Mouse (Mus musculus) erythroblast, adult 5-6 weeks (primary cell): ENCODE measurements around the gene Slc25a36. TPM values are rescaled to one million over a fixed set of nuclear protein-coding genes. Genes with fewer than 3 reads are reported as not detected.

Experiments used
- ATAC-seq: replicated peaks from 2 replicates; pipeline ENCODE4 v1.8.0; 2016; ENCODE audit warnings: moderate number of reproducible peaks, mild to moderate bottlenecking, moderate TSS enrichment, inconsistent platforms; ENCODE audit not compliant: poor library complexity, low FRiP score, severe bottlenecking
- total RNA-seq, 2 experiments: library from RNA; stranded (forward) in 1 of 2; stranded (reverse) in 1 of 2; fragments of 150-400 nt in 1 of 2; fragments of 200-764, 138-1000 nt in 1 of 2; gene quantifications; 2 replicates each; pipeline versions ENCODE4 v1.2.3 to v1.2.4; 2015 to 2017; ENCODE audit warnings: low replicate concordance in 2 of 2

Slc25a36 gene
- total RNA-seq (2015; ENCODE audit: low replicate concordance) (22.8 and 30.0 TPM in 2 replicates), total RNA-seq (2017; ENCODE audit: low replicate concordance) (18.1 and 25.8 TPM in 2 replicates)

DNA sequence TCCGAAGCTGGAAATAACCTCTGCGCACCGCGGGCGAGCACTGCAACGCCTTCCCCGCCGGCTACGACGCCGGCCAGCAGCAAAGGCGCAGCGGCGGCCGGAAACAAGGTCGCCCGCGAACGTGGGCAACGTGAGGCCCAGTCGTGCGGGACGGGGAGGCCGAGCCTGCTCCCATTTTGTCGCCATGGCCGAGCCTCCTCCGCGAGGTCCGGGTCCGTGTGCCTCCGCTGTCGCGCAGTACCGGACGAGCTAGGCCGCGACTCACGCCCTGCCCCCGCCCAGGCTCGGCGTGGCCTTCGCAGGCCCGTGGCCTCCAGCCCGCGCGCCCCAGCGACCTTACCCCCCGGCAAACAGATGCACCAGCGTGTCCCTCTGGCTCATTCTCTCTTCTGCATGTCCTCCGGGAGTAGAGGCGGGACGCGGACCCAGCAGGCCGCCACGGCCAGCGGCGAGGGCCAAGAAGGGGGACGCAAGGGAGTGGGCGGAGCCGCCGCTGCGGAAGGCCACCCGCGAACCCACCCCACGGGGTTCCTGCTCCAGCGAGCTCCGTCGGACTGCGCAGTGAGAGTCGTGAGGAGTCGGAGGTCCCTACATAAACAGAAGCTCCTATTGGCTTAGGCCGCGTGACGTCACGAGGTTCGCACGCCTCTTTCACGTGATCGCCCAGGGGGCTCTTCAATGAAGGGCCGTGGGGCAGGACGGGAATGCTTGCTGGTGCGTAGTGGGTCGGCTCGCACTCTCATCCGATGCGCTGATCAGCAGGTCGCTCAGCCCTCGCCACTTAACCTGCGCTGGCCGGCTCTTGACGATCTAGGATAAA is at the start of gene Slc25a36:
TSS of gene Slc25a36 (minus strand) at position 587 of the 820 bp plus-strand sequence.
- ATAC-seq: peak; percentile 96

DNA sequence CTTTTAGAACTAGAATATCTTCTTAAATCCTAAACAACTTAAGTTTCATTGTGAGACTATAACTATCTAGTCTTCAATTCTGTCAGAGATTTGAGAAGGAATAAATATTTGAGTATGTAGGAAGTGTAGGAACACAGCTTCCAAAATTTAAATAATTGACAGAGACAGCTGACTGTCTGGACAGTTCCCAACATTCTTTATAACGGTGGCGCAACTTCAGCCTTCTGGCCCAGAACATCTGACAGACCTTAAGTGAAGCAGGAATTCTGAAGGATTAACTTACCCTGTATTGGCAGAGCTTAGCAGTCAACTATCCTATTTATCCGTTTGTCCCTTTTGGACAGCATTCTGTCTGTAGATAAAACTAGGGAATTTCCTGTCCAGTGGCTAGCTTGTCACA is 47.5 kb upstream of the Slc25a36 start:
- ATAC-seq: no peak

DNA sequence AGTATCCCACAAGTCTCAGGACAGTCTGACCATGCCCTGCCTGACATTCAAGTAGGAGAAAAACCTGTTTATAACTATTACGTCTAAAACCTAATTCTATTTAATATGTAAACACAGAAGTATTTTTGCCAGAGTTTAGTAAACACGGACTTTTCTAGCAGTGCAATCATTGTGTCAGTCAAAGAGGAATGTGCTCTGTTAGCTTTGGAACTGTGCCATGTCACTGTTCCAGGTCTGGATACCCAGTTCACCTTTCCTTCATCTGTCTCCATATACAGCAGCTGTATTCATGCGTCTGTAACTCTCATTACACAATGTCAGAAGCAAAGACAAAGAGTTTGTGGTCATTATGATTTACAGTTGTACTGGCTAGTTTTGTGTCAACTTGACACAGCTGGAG is 45.0 kb upstream of the Slc25a36 start:
- ATAC-seq: no peak

DNA sequence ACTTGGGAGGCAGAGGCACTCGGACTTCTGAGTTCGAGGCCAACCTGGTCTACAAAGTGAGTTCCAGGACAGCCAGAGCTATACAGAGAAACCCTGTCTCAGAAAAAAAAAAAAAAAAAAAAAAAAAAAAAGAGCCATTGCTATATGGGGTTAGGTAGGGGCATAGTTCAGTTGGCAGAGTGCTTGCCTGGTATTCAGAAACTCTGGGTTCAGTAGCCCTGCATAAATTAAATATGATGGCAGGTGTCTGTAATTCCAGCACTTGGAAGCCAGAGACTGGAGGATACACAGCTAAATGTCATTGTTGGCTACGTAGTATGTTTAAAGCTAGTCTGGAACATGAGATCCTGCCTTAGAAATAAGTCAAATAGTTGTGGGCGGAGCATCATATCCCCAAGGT is 44.0 kb upstream of the Slc25a36 start:
- no peak for ATAC-seq

DNA sequence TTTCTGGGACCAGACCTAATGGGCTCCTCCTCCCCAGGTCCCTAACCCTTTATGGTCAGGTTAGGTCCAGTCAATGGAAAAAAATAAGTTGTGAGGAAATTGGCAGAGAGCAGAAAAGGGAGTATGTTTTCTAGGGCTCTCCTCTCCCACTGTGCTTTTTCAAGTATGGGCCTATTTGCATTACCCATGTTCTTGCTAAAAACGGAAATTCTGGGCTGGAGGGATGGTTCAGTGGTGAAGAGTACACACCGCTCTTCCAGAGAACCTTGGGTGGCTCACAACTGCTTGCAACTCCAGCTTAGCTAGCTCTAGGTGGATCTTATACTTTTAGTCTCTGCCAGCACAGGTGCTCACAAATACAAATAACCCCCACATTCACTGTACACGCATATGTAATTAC is 42.0 kb upstream of the Slc25a36 start:
- ATAC-seq: no peak

DNA sequence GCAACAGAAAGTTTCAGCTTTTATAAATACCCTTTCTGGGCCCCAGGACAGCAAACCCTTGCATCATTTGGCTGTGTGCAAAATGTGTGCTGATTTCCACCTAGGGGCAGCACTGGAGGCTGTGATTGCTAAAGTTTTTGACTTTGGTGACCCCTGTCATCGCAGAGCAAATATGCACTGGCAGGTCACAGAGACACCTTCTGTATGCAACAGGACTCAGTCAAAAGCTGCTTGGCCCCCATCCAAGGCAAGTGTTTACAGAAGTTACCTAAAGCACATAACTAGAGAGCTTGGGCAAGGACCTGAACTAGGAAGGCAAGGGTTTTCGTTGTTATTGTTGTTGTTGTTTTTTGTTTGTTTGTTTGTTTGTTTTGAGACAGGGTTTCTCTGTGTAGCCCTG is 36.3 kb upstream of the Slc25a36 start:
- ATAC-seq: no peak

DNA sequence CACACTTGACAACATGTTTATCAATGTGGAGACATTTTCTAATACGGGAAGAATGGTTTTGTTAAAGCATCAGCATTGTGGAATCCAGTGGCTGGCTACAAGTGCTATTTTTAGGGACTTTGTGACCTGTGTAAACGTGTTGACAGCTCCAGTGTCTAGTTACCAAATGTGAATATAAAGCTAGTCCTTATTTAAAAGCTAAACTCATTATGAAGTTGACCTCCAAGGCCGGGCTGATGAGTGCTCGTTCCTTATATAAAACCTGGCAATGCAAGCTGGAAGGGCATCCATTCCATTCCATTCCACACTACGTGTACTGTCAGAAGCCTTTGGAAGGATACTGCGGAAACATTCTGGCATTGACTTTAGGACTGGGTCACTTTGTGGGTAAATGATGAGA is 34.4 kb upstream of the Slc25a36 start:
- ATAC-seq: no peak

DNA sequence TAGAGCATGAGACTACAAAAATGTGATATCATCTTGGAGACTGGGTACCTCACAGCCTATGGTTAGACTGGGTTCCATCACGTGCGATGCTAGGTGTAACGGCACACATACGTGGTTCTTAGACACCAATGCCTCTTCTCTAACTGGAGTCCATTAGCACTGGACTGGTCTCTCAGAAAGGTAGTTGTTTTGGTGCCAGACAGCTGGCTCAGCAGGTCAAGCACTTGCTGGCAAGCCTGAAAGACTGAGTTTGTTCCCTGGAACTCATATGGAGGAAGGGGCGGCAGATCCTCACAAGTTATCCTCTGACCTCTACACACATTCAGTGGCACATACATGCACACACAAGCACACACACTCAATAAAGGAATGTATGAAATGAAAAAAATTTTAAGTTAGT is 32.5 kb upstream of the Slc25a36 start:
- no peak for ATAC-seq

DNA sequence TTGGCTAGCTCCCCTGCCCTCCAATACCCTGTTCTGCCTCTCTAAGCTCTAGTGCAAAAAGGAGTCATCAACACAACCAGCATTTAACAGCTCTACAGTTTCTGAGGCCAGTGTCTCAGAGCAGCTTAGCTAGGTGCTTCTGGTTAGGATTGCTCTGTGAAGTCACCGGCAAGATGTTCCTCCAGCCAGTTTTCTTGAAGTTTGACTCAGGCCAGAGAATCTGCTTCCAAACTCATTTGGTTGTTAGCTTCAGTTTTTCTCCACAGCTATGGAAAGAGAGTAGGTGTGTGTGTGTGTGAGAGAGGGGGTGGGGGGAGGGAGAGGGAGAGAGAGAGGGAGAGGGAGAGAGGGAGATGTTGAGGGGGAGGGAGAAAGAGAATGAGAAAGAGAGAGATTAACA is 31.6 kb upstream of the Slc25a36 start:
- no peak for ATAC-seq

DNA sequence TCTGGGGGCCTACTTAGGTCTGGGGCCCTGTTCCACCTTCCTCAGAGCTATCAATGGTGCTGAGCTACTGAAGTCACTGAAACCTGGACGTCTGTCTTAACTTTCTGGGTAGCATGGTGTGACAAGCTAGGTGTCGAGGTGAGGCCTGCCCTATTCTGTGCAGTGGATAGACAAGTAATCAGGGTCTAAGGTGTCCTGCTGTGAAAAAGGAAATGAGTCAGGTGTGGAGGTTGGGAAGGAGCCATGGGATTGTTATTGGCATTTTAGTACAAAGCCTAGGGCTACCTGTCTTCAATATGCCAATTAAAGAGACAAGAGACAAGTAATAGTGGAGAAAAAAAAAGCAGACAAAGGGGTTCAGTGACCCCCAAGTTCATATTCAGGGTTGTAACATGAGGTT is 30.8 kb upstream of the Slc25a36 start:
- ATAC-seq: no peak

DNA sequence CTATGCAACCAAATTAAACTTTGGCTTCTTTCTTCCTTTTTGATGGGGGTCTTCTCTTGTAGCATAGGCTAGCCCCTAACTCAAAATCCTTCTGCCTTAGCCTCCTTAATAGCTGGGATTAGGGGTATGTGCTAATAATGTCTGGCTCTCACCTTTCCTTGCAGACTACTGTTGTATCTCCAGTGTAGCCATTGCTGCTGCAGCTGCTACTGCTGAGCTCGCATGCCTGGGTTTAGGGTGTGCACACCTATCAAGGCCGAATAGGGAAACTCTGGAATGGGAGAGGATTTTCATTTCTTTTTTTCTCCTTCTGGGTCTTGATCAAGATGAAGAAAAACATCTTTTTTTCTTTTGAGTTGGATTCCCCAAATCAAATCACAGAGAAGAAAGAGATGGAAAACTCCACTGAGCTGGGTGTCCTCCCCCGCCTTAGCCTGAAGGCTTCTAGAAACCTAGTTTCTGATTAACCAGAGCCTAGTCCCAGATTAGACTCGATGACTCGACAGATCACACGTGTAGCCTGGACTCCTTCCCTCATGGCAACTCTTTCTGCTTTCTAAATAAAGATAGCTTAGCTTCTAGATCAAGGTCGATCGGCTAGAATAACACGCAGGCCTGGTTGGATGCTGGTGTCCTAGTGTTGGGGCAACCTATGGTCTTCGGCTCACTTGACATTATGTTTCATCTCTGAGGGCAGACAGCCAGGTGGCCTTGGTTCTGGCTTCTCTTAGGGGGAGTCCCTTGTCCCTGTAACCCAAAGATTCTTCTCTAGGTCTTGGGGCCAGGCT is 29.4 kb upstream of the Slc25a36 start:
- ATAC-seq: no peak

DNA sequence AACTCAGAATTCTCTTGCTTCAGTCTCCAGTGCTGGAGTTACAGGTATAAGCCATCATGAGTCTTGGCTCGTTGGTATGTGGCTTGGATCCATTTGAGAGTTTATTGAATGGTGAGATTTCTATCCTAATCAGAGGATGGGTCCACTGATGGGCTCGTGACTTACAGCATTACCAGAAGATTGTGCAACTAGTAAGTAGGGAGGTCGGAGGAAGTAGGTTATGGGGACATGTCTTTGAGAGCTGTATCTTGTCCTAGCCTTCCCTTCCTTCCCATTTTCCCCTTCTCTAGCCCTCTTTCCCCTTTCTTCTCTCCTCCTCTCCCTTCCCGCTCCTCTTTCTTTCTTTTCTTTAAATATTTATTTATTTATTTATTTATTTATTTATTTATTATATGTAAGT is 26.7 kb upstream of the Slc25a36 start:
- ATAC-seq: no peak

DNA sequence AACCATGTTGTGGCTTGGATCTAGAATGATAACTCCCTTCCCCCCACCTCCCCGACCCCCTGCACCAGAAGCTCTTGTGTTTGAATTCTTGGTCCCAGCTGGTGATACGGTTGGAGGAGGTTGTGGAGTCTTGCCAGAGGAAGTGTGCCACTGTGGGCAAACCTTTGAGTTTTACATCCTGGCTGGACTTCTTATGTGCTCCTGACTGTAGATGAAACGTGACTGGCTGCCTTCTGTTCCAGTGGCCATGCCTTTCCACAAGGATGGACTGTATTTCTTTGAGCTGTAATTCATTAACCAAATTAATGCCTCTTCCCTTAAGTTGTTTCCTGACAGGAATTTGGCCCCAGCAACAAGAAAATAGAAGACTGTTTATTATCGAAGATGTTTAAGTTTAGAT is 26.2 kb upstream of the Slc25a36 start:
- ATAC-seq: no peak

DNA sequence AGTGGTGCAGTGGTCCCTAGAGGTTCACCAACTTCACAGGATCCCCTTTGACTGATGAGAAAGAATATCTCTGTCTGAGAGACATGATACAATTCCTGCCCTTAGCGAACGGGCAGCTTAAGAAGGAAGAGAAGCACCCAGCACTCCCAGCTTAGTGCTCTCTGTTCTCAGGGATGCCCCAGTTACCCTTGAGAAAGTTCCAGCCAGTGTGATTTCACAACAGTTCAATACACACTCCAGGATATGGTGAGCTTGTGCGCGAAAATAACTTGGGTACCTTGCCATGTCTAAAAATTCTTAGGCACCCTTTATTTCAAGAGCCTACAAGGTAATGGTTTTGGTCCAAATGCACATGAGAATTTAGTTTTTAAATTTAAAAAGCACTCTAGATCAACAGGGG is 24.9 kb upstream of the Slc25a36 start:
- no peak for ATAC-seq

DNA sequence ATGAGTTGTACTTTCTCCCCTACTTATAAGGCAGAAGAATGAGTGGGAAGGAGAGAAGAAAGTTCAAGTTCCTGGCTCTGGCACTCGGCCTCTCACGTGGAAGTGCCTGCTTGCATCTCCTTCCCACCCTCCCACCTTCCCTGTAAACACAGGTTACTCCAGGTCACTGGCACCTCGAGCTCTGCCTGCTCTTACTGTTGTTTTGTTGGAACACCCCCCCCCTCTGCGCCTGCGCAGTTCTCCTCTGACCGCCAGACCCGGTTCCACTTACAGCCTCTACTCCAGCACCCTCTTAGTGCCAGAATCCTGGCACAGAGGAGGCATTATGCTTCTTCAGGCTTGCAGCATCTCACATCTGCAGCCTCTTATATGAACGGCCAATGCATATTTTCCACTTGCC is 22.2 kb upstream of the Slc25a36 start:
- no peak for ATAC-seq

DNA sequence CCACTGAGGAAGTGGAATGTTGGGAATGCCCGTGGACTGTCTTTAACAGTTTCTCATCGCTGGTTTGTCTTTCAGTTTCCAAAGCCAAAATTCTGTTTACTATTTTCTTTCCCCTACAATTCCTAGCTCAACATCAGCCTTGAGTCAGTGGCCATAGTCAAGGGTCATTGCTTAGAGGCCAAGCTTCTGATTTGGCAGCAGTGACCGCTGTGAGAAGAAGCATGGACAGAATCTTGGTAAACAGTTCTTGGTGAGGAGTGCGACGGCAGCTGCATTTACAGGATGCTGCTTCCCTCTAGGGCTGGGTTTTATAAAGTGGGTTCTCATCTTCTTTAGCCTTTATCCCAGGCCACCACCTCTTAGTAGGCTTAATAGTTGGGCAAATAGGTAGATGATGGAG is 19.0 kb upstream of the Slc25a36 start:
- no peak for ATAC-seq

DNA sequence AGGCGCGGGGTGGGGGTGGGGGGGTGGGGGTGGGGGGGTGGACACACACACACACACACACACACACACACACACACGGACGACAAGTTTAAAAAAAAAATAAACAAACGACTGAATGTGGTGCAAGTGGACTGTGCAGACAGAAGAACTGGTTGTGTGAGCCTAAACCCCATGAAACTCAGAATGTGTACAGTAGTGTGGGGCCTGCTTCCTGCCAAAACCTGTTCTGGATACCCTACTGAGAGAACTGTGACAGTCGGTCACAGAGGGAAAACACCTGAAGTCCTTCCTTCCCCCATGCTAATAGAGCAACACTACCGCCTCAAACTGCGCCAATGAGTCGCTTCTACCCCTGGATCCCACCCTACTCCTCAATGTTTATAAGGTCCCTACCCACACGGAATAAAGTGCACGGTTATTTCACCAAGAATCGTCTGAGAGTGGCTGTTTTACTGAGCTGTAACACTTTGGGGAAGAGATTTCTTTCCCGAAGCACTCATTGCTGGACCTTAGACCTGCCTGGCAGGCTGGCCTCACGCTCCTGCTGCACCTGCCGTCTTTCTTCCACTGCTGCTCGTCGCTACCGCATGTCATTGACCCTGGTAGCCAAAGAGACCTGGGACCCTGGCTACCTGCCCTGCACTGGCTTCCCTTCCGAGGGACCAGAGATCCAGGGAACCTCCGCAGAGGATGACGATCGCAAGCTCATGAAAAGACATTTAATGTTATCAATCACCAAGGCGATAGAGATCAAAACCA is 13.2 kb upstream of the Slc25a36 start:
- no peak for ATAC-seq

DNA sequence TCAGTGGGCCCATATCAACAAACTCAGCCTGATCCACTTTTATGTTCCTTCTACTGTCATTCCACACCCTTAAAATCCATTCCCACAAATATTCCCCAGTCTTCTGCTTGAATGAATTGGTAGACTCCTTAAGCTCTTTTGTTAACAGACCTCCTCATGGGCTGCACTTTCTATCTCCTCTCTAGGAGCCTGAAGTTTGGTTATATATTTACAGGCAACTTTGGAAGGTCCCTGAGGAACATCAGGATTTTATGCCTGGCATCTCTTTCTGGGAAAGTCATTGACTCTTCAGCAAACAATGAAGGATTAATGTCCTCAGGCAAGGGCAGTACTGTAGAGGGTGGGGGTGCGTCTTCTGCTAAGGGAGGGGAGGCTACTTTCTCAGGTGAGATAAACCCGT is 10.5 kb upstream of the Slc25a36 start:
- ATAC-seq: no peak

DNA sequence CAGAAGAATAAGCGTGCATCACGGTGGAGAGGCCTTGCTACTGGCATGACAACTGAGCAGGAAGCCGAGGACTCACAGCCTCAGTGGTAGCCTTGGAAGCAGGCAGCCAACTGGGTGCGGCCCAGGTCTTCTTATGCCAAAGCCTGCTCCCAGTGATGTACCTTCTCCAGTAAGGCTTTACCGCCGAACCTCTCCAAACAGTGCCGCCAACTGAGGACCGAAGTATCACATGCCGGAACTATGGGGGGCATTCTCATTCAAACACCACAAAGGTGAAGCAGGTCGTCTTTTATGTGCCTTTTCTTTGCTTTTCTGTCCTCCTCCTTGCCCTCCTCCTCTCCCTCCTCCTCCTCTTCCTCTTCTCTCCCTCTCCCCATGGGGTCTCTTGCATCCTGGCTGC is 3.3 kb upstream of the Slc25a36 start:
- ATAC-seq: no peak

DNA sequence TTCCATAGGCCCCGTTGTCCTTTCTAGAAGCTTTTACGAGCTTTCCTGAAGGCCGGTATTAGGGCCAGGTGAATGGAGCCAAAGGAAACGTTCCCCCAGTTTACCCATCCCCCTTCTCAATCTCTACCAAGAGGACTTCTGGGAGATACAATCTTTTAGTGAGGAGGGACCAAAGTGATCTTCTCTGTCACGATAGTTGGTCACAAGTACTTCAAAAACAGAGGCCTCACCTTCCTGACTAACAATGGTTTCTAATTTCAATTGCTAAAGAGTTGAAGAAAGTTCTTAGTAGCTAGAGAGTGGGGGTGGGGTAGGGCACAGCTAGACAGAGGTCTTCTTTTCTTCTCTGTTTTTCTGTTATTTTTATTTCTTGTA is 2.6 kb upstream of the Slc25a36 start:
- ATAC-seq: no peak
